Mouse (Mus musculus) erythroid progenitor cell, adult 5-6 weeks (primary cell): ENCODE results near the gene Sirpb1a. TPM values are rescaled to one million over a fixed set of nuclear protein-coding genes. Genes with fewer than 3 reads are reported as not detected.
"Not testable (repeated sequence)": the region's sequence is repeated elsewhere in the genome, so short reads cannot be mapped to it uniquely, and the experiment has no call there.

ENCODE experiments used
- ATAC-seq: replicated peaks from 2 replicates; pipeline ENCODE4 v1.8.0; 2016; ENCODE audit warnings: moderate number of reproducible peaks, mild to moderate bottlenecking, moderate TSS enrichment, inconsistent platforms; ENCODE audit not compliant: poor library complexity, low FRiP score, severe bottlenecking
- total RNA-seq, 2 experiments: library from RNA; stranded (forward) in 1 of 2; stranded (reverse) in 1 of 2; fragments of 150-400 nt in 1 of 2; fragments of 186-747, 209-891 nt in 1 of 2; gene quantifications; 2 replicates each; pipeline versions ENCODE4 v1.2.3 to v1.2.4; 2015 to 2017; ENCODE audit warnings: low replicate concordance in 2 of 2

Gene Sirpb1a
- total RNA-seq (2015; ENCODE audit: low replicate concordance) (2.9 TPM in 1 of 2 replicates, not detected in the other), total RNA-seq (2017; ENCODE audit: low replicate concordance) (0.98 and 1.5 TPM in 2 replicates)

DNA sequence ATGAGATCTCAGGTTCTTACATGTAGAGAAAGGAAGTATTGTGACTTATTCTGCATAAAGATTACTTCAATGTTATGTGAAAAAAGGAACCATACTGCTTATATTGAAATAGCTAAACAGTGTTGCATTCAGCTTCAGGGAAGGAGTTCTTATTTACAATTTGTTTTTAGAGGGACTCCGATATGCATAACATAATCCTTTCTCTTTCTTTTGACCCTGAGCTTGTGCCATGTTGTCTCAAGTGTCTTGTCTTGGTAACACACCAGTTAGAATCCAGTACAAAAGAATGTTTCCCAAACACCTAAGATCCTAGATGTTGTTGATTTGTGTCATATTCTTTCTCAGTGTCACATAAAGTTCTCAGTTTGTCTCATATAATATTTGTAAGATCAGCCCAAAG, at the start of gene Sirpb1a:
TSS of gene Sirpb1a (minus strand) at position 74 of the 400 bp plus-strand sequence.
- ATAC-seq, result not testable (repeated sequence)

GRCm38 (mm10) chr3:15474831-15475230, 48.5 kb upstream of the Sirpb1a start:
- not testable (repeated sequence) for ATAC-seq

GRCm38 (mm10) chr3:15470158-15470557, 43.8 kb upstream of the Sirpb1a start:
- not testable (repeated sequence) for ATAC-seq

DNA sequence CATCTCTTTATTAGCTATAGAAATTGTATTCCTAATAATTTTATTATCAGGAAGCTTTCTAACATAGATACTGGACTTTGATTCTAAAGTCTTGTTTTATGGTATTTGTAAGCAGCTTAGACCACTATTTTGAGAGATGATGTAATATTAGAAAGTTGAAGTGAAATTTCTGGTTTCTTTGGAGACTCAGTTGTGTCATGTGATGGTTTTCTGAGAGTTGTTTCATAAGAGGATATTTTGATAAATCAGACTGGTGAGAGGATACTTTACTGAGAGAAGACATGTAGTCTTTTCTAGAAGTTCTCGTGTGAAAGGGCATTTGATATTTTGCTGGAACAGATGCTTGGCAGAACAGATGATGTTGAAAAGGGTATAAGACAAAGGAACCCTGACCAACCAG, 17.6 kb upstream of the Sirpb1a start:
- ATAC-seq, result not testable (repeated sequence)

- not testable (repeated sequence) for ATAC-seq
These were observed 13.5 kb upstream of the Sirpb1a start for GRCm38 (mm10) chr3:15439844-15440243.

DNA sequence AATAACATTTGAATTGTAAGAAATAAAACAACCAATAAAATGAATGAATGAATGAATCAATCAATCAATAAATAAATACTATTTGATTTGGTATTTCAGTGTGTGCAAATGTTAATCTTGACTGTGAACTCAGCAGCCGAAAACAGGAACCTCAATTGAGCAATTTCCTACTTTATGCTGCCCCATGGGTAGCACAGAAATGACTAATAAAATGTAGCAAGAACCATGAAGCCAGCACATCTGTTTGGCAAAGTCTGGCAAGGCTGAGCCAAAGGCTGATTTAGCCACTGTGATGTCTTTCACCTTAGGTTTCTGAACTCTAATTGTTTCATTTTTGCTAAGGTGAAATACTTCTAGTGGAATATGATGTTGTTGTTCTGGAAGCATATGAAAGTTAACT, 1.6 kb upstream of the Sirpb1a start:
- no peak for ATAC-seq

DNA sequence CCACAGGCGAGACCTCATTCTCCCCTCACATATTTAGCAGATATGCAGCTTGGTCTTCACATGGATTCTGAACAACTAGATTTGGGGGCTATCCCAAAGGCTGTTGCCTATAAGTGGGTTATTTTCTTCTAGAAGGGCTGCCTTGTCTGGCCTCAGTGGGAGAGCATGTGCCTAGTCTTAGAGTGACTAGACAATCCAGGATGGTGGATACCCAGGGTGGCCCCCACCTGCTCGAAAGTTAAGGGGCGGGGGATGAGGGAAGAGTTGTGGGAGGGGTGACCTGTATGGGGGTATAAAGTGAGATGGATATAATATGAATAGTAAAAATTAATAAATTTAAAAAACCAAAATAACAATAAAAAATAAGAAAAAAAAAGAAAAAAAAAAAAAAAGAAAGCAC, 70.6 kb downstream of the Sirpb1a start:
- not testable (repeated sequence) for ATAC-seq

- ATAC-seq, result not testable (repeated sequence)
These were observed 76.0 kb downstream of the Sirpb1a start for GRCm38 (mm10) chr3:15350318-15350717.

DNA sequence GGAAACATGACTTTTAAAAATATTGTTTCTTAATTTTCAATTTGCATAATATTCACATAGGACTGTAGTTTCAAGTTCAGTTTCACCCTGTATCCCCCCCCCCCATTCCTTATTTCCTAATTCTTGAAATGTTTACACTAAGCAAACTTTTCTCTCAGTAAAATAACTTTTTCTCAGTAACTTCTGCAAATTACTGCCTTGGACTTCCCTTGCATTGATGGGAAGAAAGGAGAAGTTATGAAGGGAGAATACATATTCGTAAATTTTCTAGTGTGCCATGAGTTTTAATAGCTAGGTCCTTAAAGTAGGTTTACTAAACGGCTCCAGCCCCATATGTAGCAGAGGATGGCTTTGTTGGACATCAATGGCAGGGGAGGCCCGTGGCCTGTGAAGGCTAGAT, 80.7 kb downstream of the Sirpb1a start:
- not testable (repeated sequence) for ATAC-seq

DNA sequence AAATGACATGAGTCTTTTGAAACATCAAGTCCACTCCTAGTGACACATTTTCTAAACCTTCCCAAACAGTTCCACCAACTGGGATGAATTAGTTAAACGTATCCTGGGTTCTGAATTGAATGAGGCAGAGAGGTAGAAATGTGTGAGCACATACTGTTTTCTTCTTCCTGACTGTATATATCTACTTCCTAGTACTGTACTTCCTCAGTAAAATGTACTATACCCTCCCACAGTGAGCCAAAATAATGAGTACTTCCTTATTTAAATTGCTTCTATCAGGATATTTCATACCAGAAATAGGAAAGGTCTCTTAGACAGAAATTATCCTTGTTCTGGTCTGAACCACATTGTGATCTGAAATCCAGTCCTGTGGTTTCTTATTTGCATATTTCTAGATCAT, 86.0 kb downstream of the Sirpb1a start:
- no peak for ATAC-seq

- no peak for ATAC-seq
These were observed 92.1 kb downstream of the Sirpb1a start for GRCm38 (mm10) chr3:15334182-15334581.

DNA sequence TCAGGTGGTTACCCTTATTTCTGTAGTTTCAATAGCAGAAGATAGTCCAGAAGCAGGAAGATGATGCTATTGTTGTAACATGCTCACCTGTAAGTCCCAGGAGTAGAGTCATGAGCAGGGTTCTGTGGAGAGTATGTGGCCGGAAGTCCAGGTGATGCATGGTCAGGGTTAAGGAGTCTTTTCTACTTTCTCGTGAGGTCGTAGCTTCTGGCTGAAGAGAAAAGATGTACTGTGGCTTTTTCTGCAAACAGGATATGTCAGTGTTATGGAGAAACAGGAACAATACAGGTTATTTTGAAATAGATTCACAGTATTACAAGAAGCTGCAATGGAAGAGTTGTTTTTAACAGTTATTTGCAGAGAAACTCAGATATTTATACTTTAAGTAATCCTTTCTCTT, 94.3 kb downstream of the Sirpb1a start, which contains the start of gene Gm9733:
TSS of gene Gm9733 (minus strand) at position 240 of the 400 bp plus-strand sequence.
- ATAC-seq, result no peak

DNA sequence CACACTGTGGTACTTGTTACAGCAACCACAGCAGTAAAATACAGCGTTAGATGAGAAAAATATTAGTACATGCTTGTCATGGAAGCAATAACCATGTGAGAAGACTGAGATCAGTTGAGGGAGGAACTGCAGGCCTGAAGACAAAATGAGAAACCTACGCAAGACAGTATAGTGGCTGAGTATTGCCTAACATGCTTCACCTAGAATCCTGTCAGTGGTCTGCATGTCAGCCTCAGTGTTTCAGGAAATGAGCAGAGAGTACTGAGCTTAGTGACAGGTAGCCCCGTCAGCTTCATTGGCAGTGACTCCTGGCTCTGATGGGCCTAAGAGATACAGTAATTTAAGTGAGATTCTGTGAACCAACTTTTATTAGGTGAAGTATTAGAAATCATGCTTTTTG, 94.8 kb downstream of the Sirpb1a start:
- ATAC-seq, result no peak

DNA sequence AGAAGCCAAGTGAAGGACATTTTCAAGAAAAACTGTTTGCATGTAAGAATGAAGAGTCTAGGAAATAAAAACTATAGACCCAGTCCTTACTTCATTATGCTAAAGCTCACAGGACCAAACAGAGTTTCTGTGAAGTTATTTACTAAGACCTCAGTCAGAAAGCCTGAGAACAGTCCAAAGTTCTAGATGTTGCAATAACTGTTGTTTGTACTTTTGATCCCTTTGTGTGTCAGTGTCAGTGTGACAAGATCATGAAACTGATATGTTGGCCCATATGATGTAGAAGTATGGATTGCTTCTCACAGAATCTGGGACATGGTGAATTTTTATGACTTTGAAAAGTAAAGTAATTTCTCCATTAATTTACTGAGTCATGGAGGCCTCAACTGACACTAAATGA, 96.8 kb downstream of the Sirpb1a start:
- ATAC-seq, result no peak

Other genes with a start within 250 kb of the Sirpb1a start
- gene Gm9733, start 94.2 kb downstream of the Sirpb1a start, total RNA-seq (2015; ENCODE audit: low replicate concordance), result 10.1 TPM in 1 of 2 replicates, not detected in the other
- gene Gm9733, start 94.2 kb downstream of the Sirpb1a start, total RNA-seq (2017; ENCODE audit: low replicate concordance), result 4.8 TPM in 1 of 2 replicates, not detected in the other
- 5.4 and 5.9 TPM in 2 replicates for gene Sirpb1b, start 148.5 kb upstream of the Sirpb1a start, total RNA-seq (2015; ENCODE audit: low replicate concordance)
- gene Sirpb1b, start 148.5 kb upstream of the Sirpb1a start, total RNA-seq (2017; ENCODE audit: low replicate concordance), result 0.98 and 3.1 TPM in 2 replicates